Mouse (Mus musculus): ENCODE data around the gene Il12rb1. TPM values are rescaled to one million over a fixed set of nuclear protein-coding genes. Genes with fewer than 3 reads are reported as not detected.

The Il12rb1 gene
- polyA plus RNA-seq, 1 experiment from 2014 or later, result not detected

DNA sequence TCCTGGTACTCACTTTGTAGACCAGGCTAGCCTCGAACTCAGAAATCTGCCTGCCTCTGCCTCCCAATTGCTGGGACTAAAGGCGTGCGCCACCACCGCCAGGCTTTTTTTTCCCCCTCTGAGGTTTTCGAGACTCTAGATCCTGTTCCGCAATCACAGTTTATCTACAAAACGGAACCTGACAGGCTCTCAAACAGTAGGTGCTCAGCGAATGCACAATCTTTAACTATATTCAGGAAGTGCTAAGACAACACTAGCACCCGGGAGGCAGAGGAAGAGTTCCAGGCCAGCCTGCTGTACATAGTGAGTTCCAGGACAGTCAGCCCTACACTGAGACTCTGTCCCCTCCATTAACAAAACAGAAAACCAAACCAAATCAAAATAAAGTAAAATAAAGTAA lies 42.9 kb upstream of the Il12rb1 start:
- Histone ChIP-seq H3K27me3 (ENCODE audit: control insufficient read depth, insufficient read depth, low read length) (no peaks in the 10 kb centered on the region), H3K36me3 (ENCODE audit: control insufficient read depth, insufficient read depth, low read length) (no peaks in the 10 kb centered on the region; the same call in 1 of the 2 replicates), H3K9me3 (ENCODE audit: control insufficient read depth, low read length) (no peaks in the 10 kb centered on the region), H3K4me1 (replicated peaks; ENCODE audit: control insufficient read depth, insufficient read depth, low read length) (peaks cover 8% of the 10 kb centered on the region), H3K27ac (ENCODE audit: low read depth, low read length) (no peak overlapping the region), H3K4me3 (ENCODE audit: low read depth, low read length) (no peak overlapping the region), H3K9ac (ENCODE audit: low read length) (no peak overlapping the region), H3K4me2 (ENCODE audit: low read depth, low read length, severe bottlenecking) (peak overlapping the region; percentile 46)
- ATAC-seq (replicated peaks; ENCODE audit: low FRiP score) (no peak), DNase-seq (ENCODE audit: low spot score) (no peak)
- 80% methylated on average over 9 of the region's 9 CpGs for WGBS

DNA sequence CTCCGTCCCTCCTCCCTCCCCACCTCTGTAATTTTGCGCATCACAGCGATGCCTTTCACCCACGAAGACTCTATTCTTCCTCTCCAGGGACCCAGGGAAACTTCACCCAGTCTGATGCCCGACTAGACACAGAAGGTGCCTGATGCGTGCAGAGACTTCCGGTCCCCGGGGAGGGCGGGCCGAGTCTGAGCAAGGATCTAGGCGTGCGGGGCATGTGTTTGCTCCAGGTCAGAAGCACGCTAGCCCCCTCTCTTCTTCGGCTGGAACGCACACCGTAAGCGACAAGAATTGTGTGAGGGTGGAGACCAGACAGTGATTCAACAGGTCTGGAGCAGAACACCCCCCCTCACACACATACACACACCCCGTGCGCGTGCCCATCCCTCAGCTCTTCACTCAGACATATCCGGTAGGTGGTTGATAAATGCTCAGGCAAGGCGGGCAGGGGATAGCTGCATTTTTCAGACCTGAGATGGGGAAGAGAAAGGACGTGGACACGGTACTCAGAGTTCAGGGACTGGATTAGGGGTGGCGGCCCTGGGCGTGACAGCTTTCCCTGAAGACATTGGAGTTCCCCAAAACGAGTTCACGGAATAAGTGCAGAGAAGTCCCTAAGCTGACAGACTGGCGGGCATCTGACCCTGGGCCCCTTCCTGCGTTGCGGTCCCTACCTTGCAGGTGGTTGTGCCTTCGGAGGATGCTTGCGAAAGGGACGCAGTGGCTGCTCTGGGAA lies 42.2 kb upstream of the Il12rb1 start:
- Histone ChIP-seq H3K9me3 (ENCODE audit: control insufficient read depth, low read length) (no peaks in the 10 kb centered on the region), H3K4me1 (replicated peaks; ENCODE audit: control insufficient read depth, insufficient read depth, low read length) (peaks cover 7% of the 10 kb centered on the region), H3K9ac (ENCODE audit: low read length) (peak overlapping the region; percentile 40), H3K4me3 (ENCODE audit: low read depth, low read length) (peak overlapping the region; percentile 17), H3K36me3 (ENCODE audit: control insufficient read depth, insufficient read depth, low read length) (peaks cover 2% of the 10 kb centered on the region; the same call in 1 of the 2 replicates), H3K27ac (ENCODE audit: low read depth, low read length) (no peak overlapping the region), H3K27me3 (ENCODE audit: control insufficient read depth, insufficient read depth, low read length) (no peaks in the 10 kb centered on the region), H3K4me2 (ENCODE audit: low read depth, low read length, severe bottlenecking) (peak overlapping the region; percentile 46)
- whole genome bisulfite sequencing, result 3% methylated on average over 34 of the region's 34 CpGs
- ATAC-seq (replicated peaks; ENCODE audit: low FRiP score) (no peak), DNase-seq (ENCODE audit: low spot score) (no peak)

DNA sequence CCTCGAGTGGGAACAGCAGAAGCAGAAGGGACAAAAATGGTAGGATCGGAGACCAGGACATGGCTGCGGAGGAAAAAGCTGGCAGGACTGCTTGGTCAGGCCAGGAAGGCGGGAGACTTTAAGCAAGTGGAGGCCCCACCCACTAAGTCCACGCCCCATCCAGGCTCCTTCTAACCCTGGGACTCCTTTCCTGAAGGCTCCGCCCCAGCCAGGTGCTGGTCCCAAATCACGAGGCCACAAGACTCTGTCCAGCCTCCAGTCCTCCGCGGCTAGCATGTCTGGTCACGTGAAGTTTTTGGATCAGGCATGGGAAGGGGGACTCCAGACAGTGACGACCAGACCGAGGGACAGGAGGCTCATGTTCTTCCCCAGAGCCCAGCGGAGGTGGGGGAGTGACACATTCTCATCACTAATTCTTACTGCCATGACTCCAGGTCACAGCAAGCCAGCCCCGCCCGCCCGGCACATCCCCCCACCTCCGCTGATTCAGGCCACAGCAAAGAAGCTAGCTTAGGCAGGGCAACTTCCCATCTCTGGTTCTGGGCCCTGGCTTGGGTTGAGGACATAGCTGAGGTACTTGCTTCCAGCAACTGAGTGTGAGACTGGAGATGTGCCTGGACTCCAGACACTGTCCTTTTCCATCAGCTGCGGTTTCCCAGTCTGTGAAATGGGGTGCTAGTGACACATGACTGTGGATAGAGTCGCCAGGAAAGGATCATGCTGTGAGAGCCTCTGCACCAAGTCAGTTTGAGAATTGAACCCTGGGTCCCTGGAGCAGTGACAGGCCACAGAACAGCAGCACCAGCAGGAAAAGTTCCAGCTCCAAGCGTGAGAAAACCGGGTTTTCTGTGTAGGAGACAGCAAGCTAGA lies 41.4 kb upstream of the Il12rb1 start:
- H3K27me3 ChIP-seq (ENCODE audit: control insufficient read depth, insufficient read depth, low read length), result no peaks in the 10 kb centered on the region
- peak overlapping the region; percentile 40 for H3K9ac ChIP-seq (ENCODE audit: low read length)
- H3K4me3 ChIP-seq (ENCODE audit: low read depth, low read length), result peak overlapping the region; percentile 17
- peaks cover 5% of the 10 kb centered on the region for H3K4me1 ChIP-seq (replicated peaks; ENCODE audit: control insufficient read depth, insufficient read depth, low read length)
- H3K9me3 ChIP-seq (ENCODE audit: control insufficient read depth, low read length), result no peaks in the 10 kb centered on the region
- peaks cover 2% of the 10 kb centered on the region; the same call in 1 of the 2 replicates for H3K36me3 ChIP-seq (ENCODE audit: control insufficient read depth, insufficient read depth, low read length)
- WGBS, result 8% methylated on average over 21 of the region's 21 CpGs
- ATAC-seq (replicated peaks; ENCODE audit: low FRiP score), result peak; percentile 17; the same call in 1 of the 2 replicates
- peak; percentile 73 for DNase-seq (ENCODE audit: low spot score)
- H3K4me2 ChIP-seq (ENCODE audit: low read depth, low read length, severe bottlenecking), result peak overlapping the region; percentile 46
- H3K27ac ChIP-seq (ENCODE audit: low read depth, low read length), result no peak overlapping the region

DNA sequence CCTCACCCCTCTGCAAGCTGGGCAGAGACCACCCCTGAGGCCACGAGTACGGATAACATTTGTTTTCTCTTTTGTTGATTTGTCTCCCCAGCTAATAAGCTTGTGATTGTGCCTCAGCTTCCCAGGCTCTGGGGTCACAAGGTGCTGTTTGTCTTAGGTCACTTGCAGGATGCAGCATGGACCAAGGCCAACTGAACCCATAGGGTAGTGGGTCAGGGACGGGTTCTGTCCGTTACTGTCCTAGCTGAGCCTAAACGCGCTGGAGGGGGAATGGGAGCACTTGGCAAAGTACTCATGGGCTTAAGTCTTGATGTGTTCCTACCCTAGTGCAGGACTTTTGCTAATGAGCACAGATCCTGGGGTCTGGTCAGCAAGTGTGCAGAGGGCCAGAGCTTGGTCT lies 40.7 kb upstream of the Il12rb1 start:
- no peaks in the 10 kb centered on the region for H3K9me3 ChIP-seq (ENCODE audit: control insufficient read depth, low read length)
- peaks cover 2% of the 10 kb centered on the region; the same call in 1 of the 2 replicates for H3K36me3 ChIP-seq (ENCODE audit: control insufficient read depth, insufficient read depth, low read length)
- H3K4me2 ChIP-seq (ENCODE audit: low read depth, low read length, severe bottlenecking), result no peak overlapping the region
- H3K9ac ChIP-seq (ENCODE audit: low read length), result no peak overlapping the region
- ATAC-seq (replicated peaks; ENCODE audit: low FRiP score), result no peak
- no peak overlapping the region for H3K27ac ChIP-seq (ENCODE audit: low read depth, low read length)
- no peak for DNase-seq (ENCODE audit: low spot score)
- H3K4me1 ChIP-seq (replicated peaks; ENCODE audit: control insufficient read depth, insufficient read depth, low read length), result peaks cover 5% of the 10 kb centered on the region
- 80% methylated on average over 6 of the region's 6 CpGs for WGBS
- H3K27me3 ChIP-seq (ENCODE audit: control insufficient read depth, insufficient read depth, low read length), result no peaks in the 10 kb centered on the region
- H3K4me3 ChIP-seq (ENCODE audit: low read depth, low read length), result no peak overlapping the region

DNA sequence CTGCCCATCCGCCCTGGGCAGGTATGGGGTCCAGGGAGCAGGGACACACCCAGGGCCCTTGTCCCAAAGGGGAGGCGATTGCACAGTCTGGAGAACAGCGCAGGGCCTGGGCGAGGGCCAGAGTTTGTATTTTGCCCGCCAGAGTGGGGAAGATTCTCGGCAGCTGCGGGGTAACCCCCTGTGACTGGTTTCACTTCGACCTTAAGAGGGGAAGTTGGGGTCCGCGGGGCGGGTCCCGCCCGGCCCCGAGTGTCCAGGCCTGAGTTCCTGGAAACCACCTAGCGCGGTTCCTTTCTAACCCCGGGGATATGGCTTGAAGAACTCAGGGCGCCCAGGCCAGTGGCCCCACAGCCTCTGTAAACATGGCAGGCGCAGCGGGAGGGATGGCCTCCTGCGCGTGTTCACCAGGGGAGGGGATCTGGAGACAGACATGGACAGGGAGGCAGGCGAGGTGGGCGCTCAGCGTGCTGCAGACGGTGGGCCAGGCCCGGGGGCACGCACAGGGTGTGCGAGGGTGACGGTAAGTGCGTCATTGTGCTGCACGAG lies 39.9 kb upstream of the Il12rb1 start:
- Histone ChIP-seq H3K36me3 (ENCODE audit: control insufficient read depth, insufficient read depth, low read length) (peaks cover 2% of the 10 kb centered on the region; the same call in 1 of the 2 replicates), H3K9me3 (ENCODE audit: control insufficient read depth, low read length) (no peaks in the 10 kb centered on the region)

DNA sequence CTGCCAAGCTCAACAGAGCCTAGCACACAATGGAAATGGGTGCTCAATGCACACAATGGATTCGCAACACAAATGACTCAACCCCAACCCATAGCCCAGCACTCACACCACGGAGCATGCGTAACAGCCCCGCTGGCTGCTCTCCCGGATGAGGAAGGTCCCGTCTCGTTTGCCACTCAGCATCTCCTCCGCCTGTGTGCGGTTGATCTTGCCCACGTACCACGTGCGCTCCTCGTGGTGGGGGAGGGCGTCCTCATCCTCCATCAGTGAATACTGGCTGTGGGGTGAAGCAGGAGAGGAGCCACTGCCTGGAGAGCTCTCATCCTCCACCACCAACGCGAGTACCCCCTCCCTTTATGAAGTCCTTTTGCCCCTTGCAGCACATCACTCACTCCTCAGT lies 39.3 kb upstream of the Il12rb1 start:
- ATAC-seq (replicated peaks; ENCODE audit: low FRiP score) (peak; percentile 6), DNase-seq (ENCODE audit: low spot score) (no peak)
- no peak overlapping the region for H3K4me2 ChIP-seq (ENCODE audit: low read depth, low read length, severe bottlenecking)
- WGBS, result 85% methylated on average over 16 of the region's 16 CpGs
- H3K27ac ChIP-seq (ENCODE audit: low read depth, low read length), result no peak overlapping the region
- H3K4me1 ChIP-seq (replicated peaks; ENCODE audit: control insufficient read depth, insufficient read depth, low read length), result peaks cover 5% of the 10 kb centered on the region
- H3K4me3 ChIP-seq (ENCODE audit: low read depth, low read length), result no peak overlapping the region
- no peaks in the 10 kb centered on the region for H3K9me3 ChIP-seq (ENCODE audit: control insufficient read depth, low read length)
- H3K9ac ChIP-seq (ENCODE audit: low read length), result no peak overlapping the region
- H3K36me3 ChIP-seq (ENCODE audit: control insufficient read depth, insufficient read depth, low read length), result peaks cover 2% of the 10 kb centered on the region; the same call in 1 of the 2 replicates
- H3K27me3 ChIP-seq (ENCODE audit: control insufficient read depth, insufficient read depth, low read length), result no peaks in the 10 kb centered on the region

More for the DNA sequence above, 39.9 kb upstream of the Il12rb1 start:
- Histone ChIP-seq H3K27me3 (ENCODE audit: control insufficient read depth, insufficient read depth, low read length) (no peaks in the 10 kb centered on the region), H3K9ac (ENCODE audit: low read length) (no peak overlapping the region), H3K27ac (ENCODE audit: low read depth, low read length) (no peak overlapping the region), H3K4me3 (ENCODE audit: low read depth, low read length) (no peak overlapping the region), H3K4me1 (replicated peaks; ENCODE audit: control insufficient read depth, insufficient read depth, low read length) (peaks cover 5% of the 10 kb centered on the region), H3K4me2 (ENCODE audit: low read depth, low read length, severe bottlenecking) (no peak overlapping the region)
- DNase-seq (ENCODE audit: low spot score) (no peak), ATAC-seq (replicated peaks; ENCODE audit: low FRiP score) (no peak)
- 93% methylated on average over 32 of the region's 32 CpGs for WGBS

DNA sequence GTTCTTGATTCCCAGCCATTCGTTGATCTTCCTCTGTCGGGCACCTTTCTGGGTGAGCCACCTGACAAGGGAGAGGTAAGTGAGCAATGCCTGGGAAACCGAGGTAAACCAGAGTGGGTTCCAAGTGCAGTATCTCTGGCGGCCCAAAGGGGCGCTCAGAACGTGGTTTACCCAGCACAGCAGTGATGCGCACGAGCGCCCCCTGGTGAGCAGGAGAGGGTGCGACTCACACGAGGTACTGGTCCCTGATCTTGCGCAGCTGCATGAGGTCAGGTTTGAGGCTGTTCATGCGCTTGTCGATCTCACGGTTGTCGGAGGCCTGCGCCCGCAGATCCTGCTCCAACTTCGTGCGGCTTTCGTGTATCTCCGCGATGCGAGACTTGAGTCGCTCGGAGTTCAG lies 38.9 kb upstream of the Il12rb1 start:
- H3K27ac ChIP-seq (ENCODE audit: low read depth, low read length), result no peak overlapping the region
- H3K4me3 ChIP-seq (ENCODE audit: low read depth, low read length), result no peak overlapping the region
- peaks cover 5% of the 10 kb centered on the region for H3K4me1 ChIP-seq (replicated peaks; ENCODE audit: control insufficient read depth, insufficient read depth, low read length)
- ATAC-seq (replicated peaks; ENCODE audit: low FRiP score) (peak; percentile 66), DNase-seq (ENCODE audit: low spot score) (peak; percentile 98)
- peaks cover 2% of the 10 kb centered on the region; the same call in 1 of the 2 replicates for H3K36me3 ChIP-seq (ENCODE audit: control insufficient read depth, insufficient read depth, low read length)
- H3K4me2 ChIP-seq (ENCODE audit: low read depth, low read length, severe bottlenecking), result no peak overlapping the region
- no peaks in the 10 kb centered on the region for H3K27me3 ChIP-seq (ENCODE audit: control insufficient read depth, insufficient read depth, low read length)
- WGBS, result 7% methylated on average over 26 of the region's 26 CpGs
- no peak overlapping the region for H3K9ac ChIP-seq (ENCODE audit: low read length)
- no peaks in the 10 kb centered on the region for H3K9me3 ChIP-seq (ENCODE audit: control insufficient read depth, low read length)

DNA sequence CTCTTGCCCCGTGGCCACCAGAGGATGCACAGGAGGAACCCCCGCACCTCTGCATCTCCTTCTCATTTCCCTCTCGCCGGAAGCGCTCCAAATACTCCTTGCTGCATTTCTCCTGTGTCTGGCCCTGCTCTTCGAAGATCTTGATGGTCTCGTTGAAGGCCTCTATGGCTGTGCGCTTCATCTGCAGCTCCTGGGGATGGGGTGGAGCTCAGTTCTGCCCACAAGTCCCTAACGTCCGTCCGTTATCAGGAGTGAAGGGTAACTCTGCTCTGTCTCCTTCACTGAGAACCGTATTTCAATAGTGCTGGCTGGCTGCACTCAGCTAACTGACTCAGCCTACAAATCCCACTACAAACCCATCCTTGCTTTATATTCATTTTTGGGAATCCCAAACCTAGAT lies 38.4 kb upstream of the Il12rb1 start:
- ATAC-seq (replicated peaks; ENCODE audit: low FRiP score) (no peak; the same call in 1 of the 2 replicates), DNase-seq (ENCODE audit: low spot score) (no peak)
- Histone ChIP-seq H3K4me3 (ENCODE audit: low read depth, low read length) (no peak overlapping the region), H3K9me3 (ENCODE audit: control insufficient read depth, low read length) (no peaks in the 10 kb centered on the region), H3K27me3 (ENCODE audit: control insufficient read depth, insufficient read depth, low read length) (no peaks in the 10 kb centered on the region), H3K36me3 (ENCODE audit: control insufficient read depth, insufficient read depth, low read length) (peaks cover 2% of the 10 kb centered on the region; the same call in 1 of the 2 replicates), H3K4me2 (ENCODE audit: low read depth, low read length, severe bottlenecking) (no peak overlapping the region), H3K9ac (ENCODE audit: low read length) (no peak overlapping the region), H3K27ac (ENCODE audit: low read depth, low read length) (no peak overlapping the region), H3K4me1 (replicated peaks; ENCODE audit: control insufficient read depth, insufficient read depth, low read length) (peaks cover 7% of the 10 kb centered on the region)
- 74% methylated on average over 12 of the region's 12 CpGs for WGBS
